Mouse (Mus musculus): ENCODE data around the gene Etv1.

GRCm38 (mm10) chr12:38859675-38860074, 80.5 kb downstream of the Etv1 start:
- no peak for TF ChIP-seq CTCF (IDR thresholded peaks at IDR 0.05; ENCODE audit: control insufficient read depth, insufficient read depth, insufficient read length)
- no peak for TF ChIP-seq CEBPB (IDR thresholded peaks at IDR 0.05; ENCODE audit: low read depth)
- TF ChIP-seq MAX (IDR thresholded peaks at IDR 0.05): no peak
